Mouse (Mus musculus) thymus, postnatal 36 days (tissue): ENCODE results near the gene Zc3h8.
A peak's percentile ranks its signal among the peaks of the same experiment; 100 is the strongest.

ENCODE experiments used
- DNase-seq, 2 experiments: peaks; one replicate each; pipeline ENCODE4 v3.0.0; 2022; ENCODE audit warnings: mixed read lengths in 2 of 2

The Zc3h8 gene

DNA sequence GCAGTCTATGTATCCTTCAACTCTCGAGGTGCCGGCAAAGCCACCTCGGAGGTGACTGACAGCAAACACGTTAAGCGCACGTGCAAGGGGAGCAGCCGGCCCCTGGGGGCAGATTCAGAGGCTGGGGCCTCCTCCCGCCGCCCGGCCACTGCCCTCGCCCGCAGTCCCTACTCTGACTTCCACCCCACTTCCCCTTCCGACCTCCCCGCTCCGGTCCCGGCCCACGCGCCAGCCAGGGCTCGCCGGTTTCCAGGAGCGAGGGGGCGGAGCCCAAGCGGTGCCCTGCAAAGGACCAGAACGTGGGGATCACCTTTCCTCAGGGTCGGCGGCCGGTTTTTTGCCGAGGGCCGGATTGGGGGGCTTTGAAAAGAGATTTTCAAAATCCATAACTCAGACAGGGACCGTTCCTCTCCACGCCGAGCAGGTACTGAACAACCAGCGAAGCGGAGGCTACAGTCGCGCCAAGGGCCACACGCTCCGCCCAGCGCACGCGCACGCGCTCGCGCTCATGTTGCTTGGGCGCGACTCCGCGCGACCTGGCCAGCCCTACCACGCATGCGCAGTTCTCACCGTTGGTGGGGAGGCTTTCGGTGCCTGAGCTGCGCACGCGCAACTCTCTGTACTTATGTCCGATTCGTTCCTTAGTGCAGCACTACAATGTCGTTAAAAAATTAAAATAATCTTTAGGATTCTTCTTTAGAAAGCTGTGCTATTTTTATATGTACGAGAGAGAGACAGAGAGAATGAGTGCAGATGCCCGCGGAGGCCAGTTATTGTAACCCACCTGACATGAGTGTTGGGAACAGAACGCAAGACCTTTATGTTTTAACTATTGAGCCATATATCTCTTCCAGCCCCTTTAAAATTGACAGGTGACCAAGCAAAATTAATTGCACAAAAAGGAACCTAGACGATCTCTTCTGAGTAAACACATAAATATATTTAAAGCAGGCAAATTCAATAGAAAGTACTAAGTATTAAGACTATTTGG, at the start of gene Zc3h8:
Gene Zc3h8, minus strand, starts transcription at position 540 of the 991 bp plus-strand sequence.
- peak; percentile 97 for DNase-seq

DNA sequence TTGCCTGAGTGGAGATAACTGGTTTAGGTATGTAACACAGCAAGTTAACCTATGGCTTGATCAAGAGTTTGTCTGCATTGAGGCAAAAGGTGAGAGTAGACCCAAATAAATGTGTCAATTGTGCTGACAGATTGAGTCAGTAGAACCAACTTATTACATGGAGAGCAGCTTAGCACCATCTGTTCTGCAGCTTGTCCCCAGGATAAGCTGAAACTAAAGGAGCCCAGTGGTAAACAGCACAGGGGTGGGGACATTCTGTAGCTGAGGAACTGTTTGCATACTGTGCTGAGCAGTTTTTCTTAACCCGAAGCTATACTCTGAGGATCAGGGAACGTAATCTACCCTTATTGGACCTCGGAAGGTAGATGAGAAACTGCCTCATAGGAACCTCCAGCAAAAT, 40.9 kb upstream of the Zc3h8 start:
- DNase-seq: no peak

DNA sequence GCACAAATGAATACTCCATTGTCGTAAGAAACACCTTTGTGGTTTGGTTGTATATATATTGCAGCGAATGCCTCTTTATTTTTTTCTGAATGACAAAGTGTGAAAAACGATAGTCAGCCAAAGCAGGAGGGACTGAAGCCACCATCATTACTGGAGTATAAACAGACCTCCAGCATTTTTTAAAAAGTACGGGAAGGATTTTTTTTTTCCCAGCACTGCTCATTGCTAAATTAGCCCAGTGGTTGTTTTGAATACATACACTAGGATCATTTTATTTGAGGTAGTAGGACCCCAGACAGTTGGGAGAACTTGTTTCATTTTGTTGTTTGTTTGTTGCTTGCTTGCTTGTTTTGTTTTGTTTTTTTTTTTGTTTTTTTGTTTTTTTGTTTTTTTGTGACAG, 31.7 kb upstream of the Zc3h8 start:
- no peak for DNase-seq

DNA sequence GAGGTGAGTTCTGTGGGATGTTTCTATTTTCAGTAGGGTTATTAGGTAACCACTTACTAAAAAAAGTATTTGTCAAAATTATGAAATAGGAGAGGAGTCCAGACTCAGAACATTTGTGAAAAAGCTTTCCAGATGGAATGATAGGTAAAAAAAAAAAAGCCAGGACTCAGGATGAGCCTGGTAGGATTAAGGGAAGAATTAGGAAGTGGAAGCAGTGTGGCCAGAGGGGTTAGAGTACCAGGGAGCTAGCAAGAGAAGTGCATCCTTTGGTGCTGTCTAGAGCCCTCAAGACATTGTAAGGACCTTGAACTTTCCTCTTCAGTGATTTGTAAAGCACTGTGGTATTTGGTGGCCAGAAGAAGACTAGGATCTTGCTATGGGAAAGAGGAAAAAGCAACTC, 28.4 kb upstream of the Zc3h8 start:
- DNase-seq: no peak

DNA sequence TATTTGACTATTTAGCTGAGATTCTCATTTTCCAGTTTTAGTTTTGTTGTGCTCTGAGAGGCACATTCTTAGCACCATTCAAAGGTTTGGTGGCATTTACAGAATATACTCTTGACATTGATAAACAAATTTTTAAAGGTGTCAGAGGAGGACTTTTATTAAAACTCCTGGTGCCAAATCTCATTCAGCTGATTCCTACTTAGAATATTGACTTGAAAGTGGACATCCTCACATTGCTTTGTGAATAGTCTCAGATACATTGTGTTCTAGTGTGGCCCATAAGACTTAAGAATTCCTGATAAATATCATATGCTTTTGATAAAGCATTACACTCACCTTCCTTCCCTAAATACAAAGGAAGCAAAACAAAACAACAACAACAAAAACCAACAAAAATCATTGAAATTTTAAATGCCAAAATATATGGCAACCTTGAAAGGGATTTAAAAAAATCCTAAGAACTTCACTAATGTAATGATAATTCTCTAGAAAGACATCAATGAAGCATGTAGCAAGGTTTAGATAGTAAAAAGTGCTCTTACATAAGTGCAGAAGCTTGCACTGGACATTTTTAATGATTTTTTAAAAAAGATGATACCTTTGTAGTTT, 24.7 kb upstream of the Zc3h8 start:
- no peak for DNase-seq

DNA sequence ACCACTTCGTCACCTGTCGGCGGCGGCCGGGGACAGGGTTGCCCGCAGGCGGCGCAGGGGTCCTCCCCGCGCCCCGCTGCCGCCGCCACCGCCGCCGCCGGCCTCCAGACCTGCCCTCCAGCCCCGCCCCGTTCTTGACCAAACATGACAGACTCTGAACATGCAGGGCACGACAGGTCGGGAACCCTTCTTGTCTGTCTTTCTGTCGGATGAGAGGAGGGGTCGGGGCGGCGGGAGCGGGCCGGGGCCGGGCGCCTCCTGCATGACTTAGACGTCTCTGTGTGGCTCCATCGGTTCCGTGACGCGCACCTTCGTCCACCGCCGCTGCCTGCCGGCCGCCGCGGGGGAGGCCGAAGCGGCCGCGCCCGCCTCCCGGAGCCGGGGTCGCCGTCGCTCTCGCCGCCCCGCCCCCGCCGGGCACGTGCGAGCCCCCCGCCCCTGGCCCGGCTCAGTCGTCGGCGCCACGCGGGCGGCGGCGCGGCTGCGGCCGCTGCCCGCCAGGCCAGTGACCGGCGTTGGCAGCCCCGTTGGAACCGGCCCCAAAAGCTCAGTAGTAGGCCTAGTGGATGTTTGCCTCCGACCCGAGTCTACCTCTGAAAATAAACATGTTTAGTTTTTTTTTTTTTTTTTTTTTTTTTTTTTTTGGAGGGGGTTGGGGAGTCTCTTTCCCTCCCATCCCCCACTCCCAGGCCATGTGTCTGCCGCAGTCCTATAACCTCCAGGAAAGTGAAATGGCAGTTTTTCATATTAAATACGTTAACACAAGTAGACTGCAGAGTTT, 24.0 kb upstream of the Zc3h8 start, which contains the start of gene Gm10762:
Gene Gm10762, minus strand, starts transcription at position 65 of the 781 bp plus-strand sequence.
- DNase-seq: peak; percentile 81 to 82

DNA sequence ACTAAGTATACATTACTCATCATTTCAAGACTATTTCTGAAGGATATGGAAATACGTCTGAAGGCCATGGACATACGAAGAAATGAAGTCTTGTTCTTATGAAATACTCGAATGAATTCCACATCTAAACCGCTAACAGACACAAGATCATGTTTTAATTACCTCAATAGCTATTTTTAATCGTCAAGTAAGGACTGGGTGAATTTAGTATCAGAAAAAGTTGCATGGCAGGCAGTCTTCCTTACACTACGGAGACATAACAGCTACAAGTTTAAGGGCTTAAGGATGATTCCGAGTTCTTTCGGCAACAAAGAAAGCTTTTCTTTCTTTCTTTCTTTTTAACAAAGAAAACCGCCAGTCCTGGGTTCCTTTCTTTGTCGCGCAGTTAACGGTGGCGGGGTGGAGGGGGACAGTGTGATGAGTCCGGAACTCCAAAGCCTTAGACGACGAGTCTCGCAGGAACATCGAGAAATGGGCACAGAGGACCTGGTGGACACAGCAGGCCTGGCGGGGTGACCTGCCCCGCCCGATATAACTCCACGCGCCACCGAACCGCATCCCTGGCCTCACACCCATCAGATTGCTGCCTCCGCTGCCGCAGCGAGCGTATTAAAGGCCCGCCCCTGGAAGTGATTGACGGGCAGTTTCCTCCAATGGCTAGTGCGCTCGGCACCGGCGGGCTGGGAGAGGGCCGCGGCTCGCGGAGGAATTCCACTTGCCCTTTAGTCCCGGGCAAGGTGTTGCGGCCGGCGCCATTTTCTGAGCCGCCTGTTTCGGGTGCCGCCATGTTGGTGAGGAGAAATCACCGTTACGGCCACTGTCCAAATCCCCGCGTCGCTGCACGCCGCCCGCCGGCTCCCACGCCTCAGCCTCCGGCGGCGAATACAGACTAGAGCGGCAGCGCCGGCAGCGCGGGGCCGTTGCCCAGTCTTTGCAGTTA, 23.0 kb upstream of the Zc3h8 start, which contains the start of gene Zc3h6:
Gene Zc3h6, plus strand, starts transcription at position 762 of the 940 bp plus-strand sequence.
- DNase-seq: peak; percentile 97 to 98

DNA sequence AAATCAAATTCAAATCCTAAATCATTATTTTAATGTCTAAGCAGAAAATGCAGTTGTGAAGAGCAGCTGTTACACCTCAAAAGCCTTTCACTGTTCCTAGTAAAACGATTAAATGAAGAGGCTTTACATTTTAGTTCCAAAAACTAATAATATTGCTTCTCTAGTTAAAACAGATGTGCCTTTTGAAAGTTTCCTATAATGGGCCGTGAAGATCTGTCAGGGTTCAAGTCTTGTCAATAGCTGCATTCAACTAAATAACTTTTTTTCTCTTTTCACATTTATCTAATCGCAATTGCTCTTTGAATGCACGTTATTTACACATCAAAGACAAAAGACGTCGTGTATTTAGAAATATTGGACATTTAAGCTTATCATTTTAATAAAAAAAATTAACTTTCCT, 22.4 kb upstream of the Zc3h8 start:
- DNase-seq: no peak

DNA sequence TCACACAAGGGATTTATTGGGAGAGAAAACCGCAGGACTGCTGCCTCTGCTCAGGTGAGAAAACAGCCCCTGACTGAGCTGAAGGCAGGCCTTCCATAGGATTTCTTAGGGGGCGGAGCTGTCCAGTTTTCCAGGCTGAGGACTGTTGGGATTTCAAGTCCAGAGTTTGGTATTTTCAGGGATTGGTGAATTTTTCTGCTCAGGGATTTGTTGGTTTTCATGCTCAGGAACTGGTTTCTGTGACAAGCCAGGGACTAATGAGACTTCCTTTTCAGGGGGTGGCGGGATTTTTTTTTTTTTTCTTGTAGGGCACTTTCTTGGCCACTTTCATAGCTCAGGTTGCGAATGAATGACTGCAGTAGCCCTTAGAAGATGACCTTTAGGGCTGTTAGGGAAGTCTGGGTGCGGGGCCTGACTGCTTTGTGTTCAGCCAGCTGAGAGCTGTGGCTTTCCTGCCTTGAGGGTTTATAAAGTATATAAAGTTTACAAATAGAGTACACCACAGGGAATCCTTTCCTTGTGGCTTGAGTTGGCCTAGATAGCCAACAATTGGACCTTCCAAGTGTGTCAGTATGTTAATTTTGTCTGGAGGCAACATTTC, 21.7 kb upstream of the Zc3h8 start:
- no peak for DNase-seq

DNA sequence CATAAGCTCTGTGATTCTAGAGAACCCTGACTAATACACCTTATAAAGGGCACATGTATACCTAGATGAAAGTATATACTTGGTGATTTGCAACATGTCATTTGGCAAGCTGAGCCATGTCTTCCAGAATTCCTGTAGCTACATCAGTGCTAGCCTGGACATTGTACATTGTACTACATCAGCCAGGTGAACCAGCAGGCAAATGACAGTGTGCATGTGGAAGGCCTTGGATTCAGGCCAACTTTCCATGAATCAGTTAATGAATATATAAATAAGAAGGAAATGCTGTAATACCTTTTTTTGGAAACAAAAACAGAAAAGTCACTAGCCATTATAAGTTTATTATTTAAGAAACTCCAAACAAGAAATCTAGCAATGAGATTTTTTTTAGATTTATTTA, 10.3 kb upstream of the Zc3h8 start:
- no peak for DNase-seq

DNA sequence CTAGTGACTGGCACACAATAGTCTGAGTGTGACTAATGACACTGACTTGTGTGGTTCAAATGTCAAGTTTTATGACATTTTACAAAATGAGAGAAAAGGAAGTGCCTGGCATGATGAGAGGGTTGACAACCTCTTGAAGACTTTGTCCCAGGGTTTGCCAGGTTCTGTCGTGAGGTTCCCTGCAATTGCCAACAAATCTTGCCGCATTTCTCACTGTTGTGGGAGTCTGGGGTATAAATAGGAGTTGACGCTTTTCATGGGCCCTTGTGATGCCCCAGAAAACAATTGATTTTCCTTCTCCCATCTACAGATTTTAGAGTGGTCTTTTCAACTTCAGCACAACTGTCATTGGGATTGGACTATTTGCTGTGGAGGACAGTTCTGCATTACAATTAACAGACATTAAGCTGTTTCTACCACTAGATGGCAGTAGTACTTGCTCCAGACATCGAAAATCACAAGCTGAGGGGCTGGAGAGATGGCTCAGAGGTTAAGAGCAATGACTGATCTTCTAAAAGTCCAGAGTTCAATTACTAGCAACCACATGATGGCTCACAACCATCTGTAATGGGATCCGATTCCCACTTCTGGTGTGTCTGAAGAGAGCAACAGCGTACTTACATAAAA, 4.2 kb upstream of the Zc3h8 start:
- no peak for DNase-seq

DNA sequence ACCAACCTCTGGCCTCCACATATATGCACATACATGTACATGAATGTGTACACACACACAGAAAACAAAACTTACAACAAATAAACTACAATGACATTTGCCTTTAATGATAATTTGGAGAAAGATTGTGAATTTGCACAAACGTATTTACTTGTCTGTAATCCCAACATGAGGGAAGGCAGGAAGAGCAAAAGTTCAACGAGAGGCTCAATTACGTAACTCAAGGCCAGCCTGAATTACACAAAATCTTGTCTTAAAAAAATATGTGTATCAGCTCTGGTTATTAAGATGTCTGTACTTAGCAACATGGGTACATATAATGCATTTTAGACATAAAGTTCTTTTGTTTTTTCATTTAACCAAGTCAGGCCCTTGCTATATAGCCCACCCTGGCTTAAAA, 7.6 kb downstream of the Zc3h8 start:
- no peak for DNase-seq

DNA sequence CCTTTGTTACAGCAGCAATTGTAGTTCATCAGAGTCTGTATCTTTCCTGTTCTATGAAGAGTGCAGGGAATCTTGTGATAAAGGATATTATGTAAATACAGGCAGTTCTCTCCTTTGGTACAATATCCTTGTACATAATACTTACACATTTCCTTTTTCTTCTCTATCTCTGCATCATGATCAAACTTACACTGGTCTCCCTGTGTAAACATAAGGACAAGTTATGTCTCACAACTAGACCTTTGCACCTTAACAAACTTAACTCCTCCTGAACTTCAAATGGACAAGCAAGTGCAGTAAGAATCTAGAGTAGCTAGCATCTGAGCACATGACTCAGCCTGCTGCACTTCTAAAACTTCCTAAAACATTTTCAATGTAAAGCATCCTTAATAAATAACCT, 13.2 kb downstream of the Zc3h8 start:
- no peak for DNase-seq

DNA sequence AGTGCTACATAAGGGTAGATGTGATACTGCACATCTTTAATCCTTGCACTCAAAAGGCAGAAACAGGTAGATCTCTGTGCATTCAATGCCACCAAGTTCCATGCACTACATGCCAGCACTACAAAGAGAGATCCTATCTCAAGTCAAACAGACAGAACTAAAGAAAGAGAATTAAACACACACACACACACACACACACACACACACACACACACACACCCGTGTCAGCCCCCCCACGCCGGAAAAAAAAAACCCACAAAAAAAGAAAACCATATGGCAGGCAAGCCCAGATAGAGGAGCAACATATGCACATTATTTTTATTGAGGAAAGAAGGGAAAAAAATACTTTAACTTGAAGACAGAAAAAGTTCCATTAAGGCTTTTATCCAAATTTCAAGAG, 15.4 kb downstream of the Zc3h8 start:
- DNase-seq: peak; percentile 35 to 37

DNA sequence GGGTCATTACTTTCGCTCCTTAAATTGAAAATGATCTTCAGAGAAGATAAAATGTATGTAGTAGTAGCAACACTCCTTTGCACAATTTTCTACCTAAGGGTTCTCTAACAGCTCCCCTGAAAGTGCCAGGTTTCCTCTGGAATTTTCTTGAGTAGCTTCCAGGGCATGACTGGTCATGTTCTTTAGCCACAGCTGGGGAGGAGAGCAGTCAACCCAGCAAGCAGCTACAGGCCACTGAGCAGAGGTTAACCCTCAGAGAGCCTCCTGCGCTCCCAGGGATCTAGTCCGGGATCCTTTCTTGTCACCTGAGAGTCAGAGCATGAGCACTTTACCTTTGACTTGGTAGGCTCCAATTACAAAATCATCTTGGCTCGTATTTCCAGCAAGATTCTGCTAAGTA, 19.1 kb downstream of the Zc3h8 start:
- DNase-seq: no peak

DNA sequence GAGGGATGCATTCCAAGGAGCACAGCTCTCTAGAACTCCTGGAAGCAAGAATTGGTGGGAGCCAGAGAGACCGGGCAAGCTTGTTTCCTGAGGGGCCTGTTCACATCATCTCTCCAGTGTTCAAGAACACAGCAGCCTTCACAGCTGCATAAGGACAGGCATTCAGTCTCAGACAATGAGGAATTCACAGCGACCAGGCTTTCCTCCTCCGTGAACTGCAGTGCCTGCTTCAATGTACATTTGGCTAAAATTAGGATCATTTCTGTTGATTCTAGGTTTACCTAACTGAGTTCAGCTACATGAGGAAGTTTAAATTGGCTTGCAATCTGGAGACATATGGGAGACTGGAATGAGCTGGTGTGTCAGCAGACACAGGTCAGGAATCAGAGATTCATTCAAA, 27.3 kb downstream of the Zc3h8 start:
- DNase-seq: no peak

DNA sequence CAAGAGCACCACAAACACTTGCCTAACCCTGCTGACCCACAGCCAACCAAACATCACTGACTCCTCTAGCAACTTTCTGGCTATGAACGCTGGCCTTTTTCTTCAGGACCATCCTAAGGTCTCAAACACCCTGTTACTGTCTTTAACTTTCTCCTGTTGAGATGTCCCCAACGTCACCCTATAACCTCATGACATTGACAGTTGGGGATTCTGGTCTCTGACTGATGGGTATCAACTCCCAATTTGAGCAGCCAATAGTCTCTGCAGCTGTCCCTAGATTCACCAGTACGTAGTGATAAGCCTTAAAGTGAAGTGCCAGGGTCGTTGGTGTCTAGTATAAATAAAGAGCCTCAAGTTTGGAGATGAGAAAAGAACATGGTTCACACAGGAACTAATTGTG, 28.9 kb downstream of the Zc3h8 start:
- no peak for DNase-seq

DNA sequence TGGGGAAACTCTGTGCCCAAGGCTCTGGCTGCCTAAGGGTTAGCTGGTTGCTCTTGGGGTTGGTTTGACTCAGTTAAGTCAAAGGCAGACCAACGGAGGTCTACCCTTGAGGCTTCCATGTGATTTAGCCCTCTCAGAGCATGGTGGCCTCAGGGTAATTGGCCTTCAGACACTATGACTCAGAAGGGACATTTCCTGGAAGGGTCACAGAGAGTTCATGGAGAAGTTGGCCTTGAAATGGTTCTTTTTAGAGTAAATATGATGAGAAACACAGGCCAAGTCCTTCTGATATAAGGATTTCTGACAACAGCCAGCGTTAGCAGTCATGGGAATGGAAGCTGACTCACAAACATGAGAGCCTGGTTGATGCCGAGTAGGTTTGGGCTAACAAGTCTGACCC, 40.2 kb downstream of the Zc3h8 start:
- DNase-seq: no peak

DNA sequence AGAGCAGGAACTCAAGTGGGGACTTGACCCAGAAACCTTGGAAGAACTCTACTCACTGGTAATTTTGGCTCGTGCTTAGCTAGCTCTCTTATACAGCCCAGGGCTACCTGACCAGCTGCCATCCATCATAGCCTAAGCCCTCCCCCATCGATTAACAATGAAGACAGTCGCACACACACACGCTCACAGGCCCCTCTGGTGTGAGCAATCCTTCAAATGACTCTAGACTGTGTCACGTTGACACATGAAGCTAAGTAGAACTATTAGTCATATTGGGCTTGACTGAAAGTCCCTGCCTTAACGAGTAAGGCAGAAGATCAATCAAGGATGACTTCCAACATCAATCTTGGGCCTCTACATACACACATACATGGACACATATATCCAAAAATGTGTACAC, 41.0 kb downstream of the Zc3h8 start:
- DNase-seq: no peak

DNA sequence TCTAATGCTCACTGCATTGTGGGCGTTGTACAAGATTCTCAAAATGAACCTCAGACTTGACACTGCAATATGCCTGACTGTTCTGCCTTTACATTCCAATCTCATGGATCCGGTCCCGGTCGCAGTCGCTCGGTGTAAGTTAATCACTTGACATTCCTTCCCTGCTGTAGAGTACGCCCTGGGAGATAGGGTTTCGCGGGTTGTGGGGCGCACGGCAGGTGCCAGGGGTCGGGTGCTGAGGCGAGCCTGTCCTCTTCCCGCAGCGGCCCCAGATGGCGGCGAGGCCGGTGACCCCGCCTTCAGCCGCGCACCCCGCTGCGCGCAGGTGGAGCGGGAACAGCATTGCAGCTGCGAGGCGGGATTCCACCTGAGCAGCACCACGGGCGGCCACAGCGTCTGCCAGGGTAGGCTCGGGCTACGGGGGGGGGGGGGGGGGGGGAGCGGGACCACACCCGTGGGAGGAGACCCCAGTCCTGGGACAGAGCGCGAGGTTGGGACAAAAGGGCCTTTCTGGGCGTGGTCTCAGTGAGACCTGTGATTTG, 51.6 kb downstream of the Zc3h8 start:
- DNase-seq: peak; percentile 8 to 24
